Mouse (Mus musculus) olfactory bulb, adult 2 months (tissue): ENCODE results near the gene Fbxo2. TPM values are rescaled to one million over a fixed set of nuclear protein-coding genes. Genes with fewer than 3 reads are reported as not detected.
A peak's percentile ranks its signal among the peaks of the same experiment; 100 is the strongest.

Experiments used
- H3K27ac ChIP-seq: fragments of 200-500 bp; 2 replicates; pipeline ENCODE4 v1.5.1; 2012; ENCODE audit warnings: low read depth, low read length; ENCODE audit not compliant: insufficient read depth
- H3K4me1 ChIP-seq: fragments of 200-500 bp; 2 replicates; pipeline ENCODE4 v1.6.1; 2012; ENCODE audit warnings: low read length; ENCODE audit not compliant: control insufficient read depth, insufficient read depth
- H3K4me3 ChIP-seq: fragments of 200-500 bp; 2 replicates; pipeline ENCODE4 v1.5.1; 2012; ENCODE audit warnings: mild to moderate bottlenecking, low read depth, low read length, moderate library complexity; ENCODE audit not compliant: insufficient read depth
- CTCF ChIP-seq: fragments of 200-500 bp; IDR thresholded peaks from 2 replicates; pipeline ENCODE4 v1.5.1; 2012; ENCODE audit warnings: low read depth, mild to moderate bottlenecking, low read length, moderate library complexity; ENCODE audit not compliant: insufficient read depth
- POLR2A ChIP-seq: fragments of 200-500 bp; IDR thresholded peaks from 2 replicates; pipeline ENCODE4 v1.6.1; 2012; ENCODE audit warnings: mild to moderate bottlenecking, low read depth, low read length, moderate library complexity; ENCODE audit not compliant: insufficient read depth
- WGBS: fragments of 180-500 bp; shearing (Covaris S2); methylation state at CpG from one replicate; pipeline ENCODE4 v1.1.7; 2018; 5-methylcytosine and 5-hydroxymethylcytosine counted together
- polyA plus RNA-seq: library from polyadenylated mRNA; stranded (reverse); fragments of >200 nt; gene quantifications from 2 replicates; pipeline ENCODE4 v1.2.4, GENCODE M21; 2012; ENCODE audit warnings: low replicate concordance; ENCODE audit not compliant: missing spikeins, insufficient read depth, insufficient read length

Gene Fbxo2
- polyA plus RNA-seq, 1 experiment: not detected

DNA sequence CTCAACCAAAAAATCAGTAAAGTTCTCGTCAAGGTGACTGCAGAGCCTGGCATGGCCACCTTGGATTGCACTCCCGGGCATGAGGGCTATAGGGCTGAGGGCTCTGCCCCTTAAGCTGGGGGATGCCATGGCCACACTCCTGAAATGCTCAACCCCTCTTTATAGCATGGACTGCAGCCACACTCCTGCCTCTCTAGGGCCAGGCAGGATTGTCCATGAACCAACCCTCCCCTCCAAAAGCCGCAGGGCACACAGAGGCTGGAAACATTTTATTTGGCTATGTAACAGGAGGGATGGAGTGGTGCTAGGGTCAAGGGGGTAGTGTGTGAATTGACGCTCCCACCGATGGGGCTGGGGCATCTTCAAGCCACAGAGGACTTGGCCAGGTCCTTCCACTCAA lies 7.9 kb upstream of the Fbxo2 start:
- peaks cover 17% of the 10 kb centered on the region for H3K4me1 ChIP-seq
- TF ChIP-seq POLR2A (no peak), CTCF (no peak)
- no peak overlapping the region for H3K4me3 ChIP-seq
- no peak overlapping the region for H3K27ac ChIP-seq
- 81% methylated on average over 5 of the region's 5 CpGs for WGBS

DNA sequence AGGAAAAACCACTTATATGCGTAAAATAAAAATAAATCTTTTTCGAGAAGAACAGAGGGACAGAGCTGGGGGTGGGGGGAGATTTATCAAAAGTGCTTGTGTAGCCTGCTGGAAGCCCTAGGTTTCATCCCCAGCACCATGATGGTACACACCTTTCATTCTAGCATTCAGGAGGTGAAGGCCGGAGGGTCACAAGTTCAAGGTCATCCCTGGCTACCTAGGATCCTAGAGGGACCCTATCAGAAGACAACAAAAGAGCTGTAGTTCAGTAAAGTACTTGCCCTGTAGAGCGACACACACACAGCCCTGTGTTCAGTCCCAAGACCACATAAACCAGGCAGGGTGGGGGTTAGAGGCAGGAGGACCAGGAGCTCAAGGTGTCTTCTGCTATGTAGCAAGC lies 6.4 kb upstream of the Fbxo2 start:
- H3K4me1 ChIP-seq: peaks cover 24% of the 10 kb centered on the region
- no peak overlapping the region for H3K27ac ChIP-seq
- WGBS: 95% methylated on average over 4 of the region's 4 CpGs
- TF ChIP-seq CTCF: no peak
- no peak for TF ChIP-seq POLR2A
- H3K4me3 ChIP-seq: no peak overlapping the region

DNA sequence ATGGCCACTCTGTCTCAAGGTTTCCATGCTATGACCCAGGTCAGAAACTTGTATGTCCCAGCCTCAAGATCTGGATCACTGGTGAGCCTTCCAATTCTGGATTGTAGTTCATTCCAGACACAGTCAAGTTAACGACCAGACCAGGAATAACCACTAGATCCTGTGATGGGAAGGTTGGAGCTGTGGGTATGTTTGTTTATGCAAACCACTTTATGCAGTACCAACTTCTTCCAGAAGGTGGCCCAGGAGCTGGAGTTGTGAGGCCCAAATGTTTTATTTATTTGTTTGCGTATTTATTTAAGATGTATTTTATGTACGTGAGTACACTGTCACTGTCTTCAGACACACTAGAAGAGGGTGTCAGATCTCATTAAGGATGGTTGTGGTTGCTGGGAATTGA lies 5.4 kb upstream of the Fbxo2 start:
- WGBS: 13% methylated on average over 3 of the region's 3 CpGs
- H3K27ac ChIP-seq: no peak overlapping the region
- TF ChIP-seq CTCF (no peak), POLR2A (no peak)
- peaks cover 19% of the 10 kb centered on the region for H3K4me1 ChIP-seq
- H3K4me3 ChIP-seq: no peak overlapping the region

DNA sequence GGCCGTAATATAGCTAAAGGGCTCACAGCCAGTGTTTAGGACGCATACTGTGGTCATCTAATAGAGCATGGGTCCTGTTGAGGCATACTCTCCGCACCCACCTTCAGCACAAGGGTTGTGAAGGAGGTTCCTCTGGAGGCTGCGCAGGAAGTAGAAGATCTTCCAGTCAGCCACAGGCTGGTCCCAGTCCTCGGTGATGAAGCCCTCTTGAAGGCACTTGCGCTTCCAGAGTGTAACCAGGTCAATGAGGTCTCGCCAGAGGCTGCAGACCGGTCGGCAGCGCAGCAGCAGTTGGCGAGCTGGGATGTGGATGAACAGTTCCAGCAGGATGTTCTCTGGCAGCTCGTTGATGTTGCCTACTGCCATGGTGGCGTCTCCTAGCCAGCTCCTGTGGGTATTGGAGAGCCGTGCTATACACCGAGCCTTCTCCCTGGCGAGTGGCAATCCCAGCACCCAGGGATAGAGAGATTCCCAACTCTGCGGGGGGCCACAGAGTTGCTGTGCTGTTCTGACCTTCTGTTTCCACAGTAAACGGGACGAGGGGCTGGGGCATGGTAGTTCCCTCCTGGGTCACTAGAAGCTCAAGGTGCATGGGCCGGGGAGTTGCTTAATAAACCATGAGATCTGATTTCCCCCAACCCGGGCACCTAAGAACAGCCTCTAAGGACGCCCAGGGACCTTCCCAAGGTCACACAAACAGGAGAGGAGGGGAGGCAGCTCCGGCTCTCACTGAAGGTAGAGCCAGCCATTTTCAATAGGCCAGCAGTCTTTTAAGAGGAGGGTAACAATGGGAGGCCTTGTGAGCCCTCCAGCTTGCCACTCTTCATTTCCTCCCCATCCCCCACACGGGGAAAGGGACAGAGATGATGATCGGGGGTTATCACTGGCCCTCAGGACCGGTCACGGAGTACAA lies 1.7 kb upstream of the Fbxo2 start:
- 18% methylated on average over 27 of the region's 27 CpGs for WGBS
- H3K4me1 ChIP-seq: peaks cover 25% of the 10 kb centered on the region
- TF ChIP-seq POLR2A: no peak
- no peak for TF ChIP-seq CTCF
- peak overlapping the region; percentile 95 for H3K4me3 ChIP-seq
- peak overlapping the region; percentile 85 for H3K27ac ChIP-seq

DNA sequence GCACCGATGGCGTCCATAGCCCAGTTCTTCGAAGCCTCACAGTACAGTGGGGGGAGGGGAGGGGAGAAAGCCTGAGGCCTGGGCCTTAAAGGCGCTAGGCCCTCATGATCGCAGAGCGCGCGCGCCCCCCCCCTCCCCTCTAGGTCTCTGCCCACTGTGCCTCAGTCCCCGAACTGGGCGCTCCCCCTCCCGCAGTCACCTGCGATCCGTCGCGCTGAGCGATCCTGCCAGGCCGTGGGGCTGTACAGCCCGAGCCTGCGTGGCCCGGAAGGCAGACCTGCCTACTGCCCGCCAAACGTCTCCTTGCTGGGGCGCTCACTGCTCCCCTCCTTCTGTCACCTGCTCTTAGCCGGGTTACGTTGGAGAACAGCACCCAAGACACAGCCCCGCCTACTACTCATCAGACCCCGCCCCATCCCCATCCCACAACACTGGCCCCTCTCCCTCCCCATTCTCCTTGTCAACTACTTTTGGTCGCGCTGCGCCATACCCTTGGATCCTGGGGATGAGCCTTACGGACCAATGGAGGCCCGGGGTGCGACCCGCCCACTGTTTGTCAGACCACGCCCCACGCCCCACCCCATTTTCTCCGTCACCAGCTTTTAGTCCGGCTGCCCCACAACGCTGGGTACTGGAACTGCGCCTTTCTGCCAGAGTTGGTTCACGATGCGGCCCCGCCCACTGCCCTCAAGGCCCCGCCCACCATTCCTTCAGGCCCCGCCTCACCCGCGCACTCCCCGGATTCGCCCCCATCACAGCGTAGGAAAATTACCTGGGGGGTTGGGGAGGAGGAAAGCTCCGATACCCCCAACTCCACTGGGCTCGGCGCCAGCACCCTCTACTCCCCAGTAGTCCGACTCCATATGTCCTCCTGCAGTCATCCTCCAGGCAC lies 631 bp upstream of the Fbxo2 start:
- TF ChIP-seq CTCF (no peak), POLR2A (peak; percentile 60)
- under 1% methylated on average over 55 of the region's 55 CpGs for WGBS
- Histone ChIP-seq H3K4me3 (peak overlapping the region; percentile 95), H3K27ac (peak overlapping the region; percentile 85), H3K4me1 (peaks cover 36% of the 10 kb centered on the region)

DNA sequence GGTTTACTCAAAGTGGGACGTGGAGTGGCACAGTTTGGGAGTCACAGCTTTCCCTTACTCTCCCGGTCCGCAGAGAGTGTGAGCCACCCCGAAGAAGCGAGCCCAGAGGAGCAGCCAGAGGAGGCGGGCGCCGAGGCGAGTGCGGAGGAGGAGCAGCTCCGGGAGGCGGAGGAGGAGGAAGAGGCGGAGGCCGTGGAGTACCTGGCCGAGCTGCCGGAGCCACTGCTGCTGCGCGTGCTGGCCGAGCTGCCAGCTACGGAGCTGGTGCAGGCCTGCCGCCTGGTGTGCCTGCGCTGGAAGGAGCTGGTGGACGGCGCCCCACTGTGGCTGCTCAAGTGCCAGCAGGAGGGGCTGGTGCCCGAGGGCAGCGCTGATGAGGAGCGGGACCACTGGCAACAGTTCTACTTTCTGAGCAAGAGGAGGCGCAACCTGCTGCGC lies 3.6 kb downstream of the Fbxo2 start:
- no peak overlapping the region for H3K27ac ChIP-seq
- peaks cover 39% of the 10 kb centered on the region for H3K4me1 ChIP-seq
- WGBS: under 1% methylated on average over 28 of the region's 29 CpGs
- H3K4me3 ChIP-seq: peak overlapping the region; percentile 39
- TF ChIP-seq CTCF (peak; percentile 67; the same call in 1 of the 2 replicates), POLR2A (no peak)

DNA sequence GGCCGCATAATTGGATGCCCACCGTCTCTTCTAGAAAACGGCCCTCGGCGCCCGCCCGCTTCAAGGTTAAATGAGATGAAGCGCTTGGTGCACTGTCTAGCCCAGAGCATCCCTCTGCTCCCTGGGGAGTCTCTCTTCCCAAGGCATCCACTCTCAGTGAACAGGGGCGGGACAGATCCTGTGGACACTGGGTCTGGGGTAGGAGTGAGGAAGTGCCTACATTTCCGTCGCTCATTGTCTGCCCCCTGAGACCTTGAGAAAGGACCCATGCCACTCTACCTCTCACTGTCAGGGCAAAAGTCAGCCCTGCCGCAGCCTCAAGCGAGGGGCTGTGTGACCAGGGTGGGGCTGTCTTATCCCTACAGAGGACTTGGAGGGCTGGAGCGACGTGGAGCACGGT lies 4.0 kb downstream of the Fbxo2 start:
- 12% methylated on average over 16 of the region's 16 CpGs for WGBS
- H3K4me1 ChIP-seq: peaks cover 39% of the 10 kb centered on the region
- peak overlapping the region; percentile 39 for H3K4me3 ChIP-seq
- TF ChIP-seq CTCF: no peak
- TF ChIP-seq POLR2A: no peak
- H3K27ac ChIP-seq: no peak overlapping the region

DNA sequence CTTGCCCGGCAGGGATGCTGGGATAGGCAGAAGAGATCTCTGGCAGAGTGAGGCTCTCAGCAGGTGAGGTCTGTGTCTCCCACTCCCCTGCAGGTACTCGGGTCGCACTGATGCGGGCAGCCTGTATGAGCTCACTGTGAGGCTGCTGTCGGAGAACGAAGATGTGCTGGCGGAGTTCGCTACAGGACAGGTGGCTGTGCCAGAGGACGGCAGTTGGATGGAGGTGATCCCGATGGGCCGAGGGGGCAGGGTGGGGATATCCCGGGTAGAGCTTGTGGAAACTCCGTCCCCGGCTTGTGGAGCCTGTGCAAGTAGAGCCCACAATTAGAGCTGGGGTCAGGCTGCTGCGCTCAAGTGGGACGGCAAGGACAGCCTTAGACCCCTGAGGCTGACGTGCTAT lies 5.1 kb downstream of the Fbxo2 start:
- H3K27ac ChIP-seq: no peak overlapping the region
- H3K4me3 ChIP-seq: no peak overlapping the region
- H3K4me1 ChIP-seq: peaks cover 38% of the 10 kb centered on the region
- TF ChIP-seq POLR2A: no peak
- TF ChIP-seq CTCF: no peak
- WGBS: 31% methylated on average over 17 of the region's 17 CpGs
